Mouse (Mus musculus): ENCODE results near the gene Lrrc1.
"Not testable (repeated sequence)": the region's sequence is repeated elsewhere in the genome, so short reads cannot be mapped to it uniquely, and the experiment has no call there.

Lrrc1 gene

DNA sequence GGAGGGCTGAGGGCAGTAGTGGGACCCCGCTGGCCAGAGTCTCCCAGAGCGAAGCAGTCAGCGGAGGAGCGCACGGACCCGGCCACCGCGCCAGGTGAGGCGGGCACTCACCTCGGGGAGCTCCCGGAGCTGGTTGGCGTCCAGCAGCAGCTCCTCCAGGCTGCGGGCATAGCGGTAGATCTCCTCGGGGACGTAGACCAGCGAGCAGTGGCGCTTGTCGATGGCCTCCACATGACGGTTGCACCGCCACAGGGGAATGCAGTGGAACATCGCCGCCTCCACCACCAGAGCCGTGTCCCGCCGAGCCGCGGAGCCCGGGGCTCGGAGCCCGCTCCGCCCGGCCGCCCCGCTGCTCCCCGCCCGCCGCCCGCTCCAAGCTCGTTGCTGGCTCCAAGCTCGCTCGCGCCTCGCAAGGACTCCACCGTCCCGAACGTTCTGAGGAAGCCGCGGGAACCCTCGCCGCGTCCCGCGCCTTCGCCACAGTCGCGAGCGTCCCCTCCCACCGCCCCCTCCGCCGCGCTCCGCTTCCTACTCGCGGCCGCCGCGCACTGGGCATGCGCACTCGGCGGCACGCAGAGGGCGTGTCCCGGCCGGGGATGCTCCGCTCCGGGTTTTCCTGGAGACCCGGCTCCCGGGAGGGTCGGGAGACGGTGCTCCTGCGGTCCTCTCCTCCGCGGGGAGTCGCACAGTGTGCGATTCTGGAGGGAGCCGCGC lies at the start of gene Lrrc1:
Gene Lrrc1 (minus strand): TSS at position 517 of the 714 bp plus-strand sequence.
- peak; percentile 85 for DNase-seq (ENCODE audit: low read depth, low spot score)

DNA sequence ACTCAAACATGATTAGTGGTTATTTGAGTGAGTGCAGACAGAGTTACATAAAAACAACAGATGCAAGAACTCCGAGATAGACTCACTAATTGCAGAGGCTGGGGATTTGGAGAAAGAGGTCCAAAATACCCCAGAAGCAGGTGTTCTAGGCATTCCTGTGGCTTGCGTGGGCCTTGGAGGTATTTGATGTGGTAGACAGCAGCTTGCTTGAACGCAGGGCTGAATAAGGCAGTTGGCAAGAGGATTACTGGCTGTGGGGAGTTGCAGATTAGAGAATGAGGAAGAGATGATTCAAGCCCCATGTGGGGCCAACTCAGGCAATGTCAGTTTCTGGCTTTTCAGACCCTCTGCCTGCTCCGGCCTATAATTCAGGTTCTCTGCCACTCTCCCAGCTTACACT lies 47.8 kb upstream of the Lrrc1 start:
- no peak for DNase-seq (ENCODE audit: low read depth, low spot score)

DNA sequence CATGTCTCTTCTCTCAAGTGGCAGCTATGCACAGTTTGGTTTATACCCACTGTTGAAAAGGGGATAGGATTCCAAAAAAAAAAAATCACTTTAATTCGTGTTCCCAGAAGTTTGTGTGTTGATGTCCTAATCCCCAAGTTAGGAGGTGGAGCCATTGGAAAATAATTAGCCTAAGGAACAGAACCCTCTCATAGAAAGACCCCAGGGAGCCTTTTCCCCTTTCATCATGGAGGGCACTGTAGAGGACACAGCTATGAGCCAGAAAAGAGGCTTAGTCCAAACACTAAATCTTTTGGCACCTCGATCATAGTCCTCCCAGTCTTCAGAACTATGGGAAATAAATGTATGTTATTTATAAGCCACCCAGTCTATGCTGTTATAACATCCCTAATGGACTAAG lies 44.8 kb upstream of the Lrrc1 start:
- no peak for DNase-seq (ENCODE audit: low read depth, low spot score)

DNA sequence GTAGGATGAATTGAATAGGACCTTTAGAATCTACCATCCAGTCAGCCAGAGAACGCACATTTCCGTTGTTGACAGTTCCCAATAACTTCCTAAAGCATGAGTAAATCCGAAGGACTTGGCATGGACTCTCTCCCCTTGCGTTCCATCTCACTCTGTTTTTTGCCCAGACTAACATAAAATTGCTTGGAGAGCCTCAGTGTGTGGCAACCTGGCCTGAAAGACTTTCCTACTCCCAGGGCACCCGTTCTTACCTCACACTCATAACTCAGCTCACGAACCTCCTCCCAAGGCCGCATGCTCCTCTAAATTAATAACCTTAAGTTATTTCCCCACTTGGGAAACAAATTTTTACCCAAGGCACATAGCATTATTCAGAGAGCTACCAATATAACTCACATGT lies 42.9 kb upstream of the Lrrc1 start:
- DNase-seq (ENCODE audit: low read depth, low spot score), result no peak

DNA sequence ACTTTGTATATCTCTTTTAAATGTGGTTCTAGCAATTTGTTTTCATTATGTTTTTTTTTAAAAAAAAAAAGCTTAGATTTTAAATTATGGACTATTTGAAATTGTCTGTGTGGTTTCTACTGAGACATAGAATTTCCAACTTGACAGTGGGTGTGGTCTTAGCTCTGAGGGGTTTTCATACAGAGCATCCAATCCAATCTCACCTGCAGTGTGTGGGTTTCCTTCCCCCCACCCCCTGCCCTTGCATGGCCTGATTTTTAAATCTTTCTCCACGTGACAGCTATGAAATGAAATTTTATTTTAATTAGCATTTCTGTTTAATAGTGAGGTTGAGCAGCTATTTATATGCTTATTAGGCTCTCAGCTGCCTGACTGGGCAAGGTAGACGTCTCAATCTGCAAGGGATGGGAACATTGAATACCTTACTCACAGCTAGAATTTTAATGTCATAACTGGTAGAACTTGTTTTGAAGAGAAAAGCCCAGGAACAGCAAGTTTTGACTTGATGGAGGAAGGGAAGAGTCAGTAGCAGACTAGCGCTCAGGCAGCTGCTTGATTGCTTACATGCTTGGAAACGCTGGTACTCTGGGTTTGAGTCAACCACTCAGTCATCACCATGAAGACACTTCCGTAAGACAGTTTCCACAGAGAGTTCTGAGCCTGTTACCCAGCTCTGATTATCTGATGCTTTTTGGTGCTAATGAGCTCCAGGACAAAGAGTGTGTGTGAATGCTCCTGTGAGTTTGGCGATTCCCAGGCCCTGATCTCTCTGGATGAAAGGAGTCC lies 42.3 kb upstream of the Lrrc1 start:
- DNase-seq (ENCODE audit: low read depth, low spot score), result no peak

DNA sequence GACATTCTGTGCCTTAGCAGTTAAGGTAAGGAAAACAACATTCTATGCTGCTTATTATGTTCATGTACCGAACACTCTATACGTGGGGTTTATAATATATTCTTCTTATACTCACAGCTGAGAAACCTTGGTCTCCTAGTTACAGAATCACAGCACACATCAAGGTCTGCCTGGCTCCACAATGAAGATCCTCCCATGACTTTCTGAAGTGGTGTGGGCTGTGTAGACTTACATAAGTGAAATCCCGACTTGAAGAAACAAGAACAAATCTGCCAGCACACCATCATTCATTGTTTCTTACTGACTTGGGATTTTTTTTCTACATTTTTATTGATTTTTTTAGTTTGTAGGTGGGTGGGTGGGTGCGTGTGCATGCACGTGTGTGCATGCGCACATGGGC lies 40.1 kb upstream of the Lrrc1 start:
- no peak for DNase-seq (ENCODE audit: low read depth, low spot score)

DNA sequence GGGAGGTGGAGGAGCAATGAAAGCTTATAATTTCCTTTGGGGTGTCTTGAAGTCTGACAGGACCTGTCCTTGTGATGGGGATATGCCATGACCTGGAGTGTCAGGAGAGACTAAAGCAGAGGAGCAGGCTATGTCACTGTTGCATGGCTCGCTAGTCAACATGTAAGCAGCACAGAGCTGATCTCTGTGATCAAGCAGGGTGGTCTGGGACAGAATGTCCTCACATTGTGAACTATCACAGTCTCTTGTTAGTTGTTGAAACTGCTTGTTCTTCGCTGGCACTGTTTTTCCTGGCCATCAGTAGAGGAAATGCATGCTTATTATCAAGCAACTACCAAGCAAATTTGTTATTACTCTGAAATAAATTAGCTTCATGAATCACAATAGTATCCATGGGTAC lies 38.6 kb upstream of the Lrrc1 start:
- no peak for DNase-seq (ENCODE audit: low read depth, low spot score)

DNA sequence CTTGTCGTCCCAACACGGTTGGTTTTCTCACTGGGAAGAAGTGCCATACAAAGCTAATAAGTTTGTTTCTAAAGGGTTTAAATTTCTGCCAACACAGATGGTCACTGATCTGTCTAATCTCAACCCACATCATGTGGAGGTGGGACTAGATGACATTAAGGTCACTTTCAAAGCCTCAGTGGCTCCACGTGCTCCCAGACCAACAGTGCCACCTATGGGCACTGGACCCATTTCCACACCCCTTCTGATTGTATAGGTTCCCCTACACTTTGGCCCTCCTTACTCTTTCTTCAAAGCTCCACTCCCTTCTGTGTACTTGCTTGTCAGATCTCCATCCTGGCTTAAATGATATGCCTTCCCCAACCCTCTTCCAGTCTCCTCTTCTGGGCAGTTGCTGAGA lies 35.2 kb upstream of the Lrrc1 start:
- DNase-seq (ENCODE audit: low read depth, low spot score), result no peak

DNA sequence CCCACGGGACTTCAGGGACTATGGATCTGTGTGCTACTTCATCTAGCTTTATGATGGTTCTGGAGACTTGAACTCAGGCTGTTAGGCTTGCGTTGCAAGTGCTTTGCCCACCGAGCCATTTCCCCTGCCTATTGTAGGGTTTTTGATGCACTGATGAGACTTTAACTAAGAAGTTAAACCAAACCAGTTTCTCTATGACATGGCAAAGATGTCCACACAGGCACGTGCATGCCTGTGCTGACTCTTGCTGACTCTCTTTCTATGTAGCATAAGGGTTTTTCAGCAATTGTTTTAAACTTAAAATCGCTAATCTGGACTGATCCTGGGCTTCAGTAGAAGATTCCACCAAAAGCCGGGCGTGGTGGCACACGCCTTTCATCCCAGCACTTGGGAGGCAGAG lies 33.3 kb upstream of the Lrrc1 start:
- DNase-seq (ENCODE audit: low read depth, low spot score), result no peak

DNA sequence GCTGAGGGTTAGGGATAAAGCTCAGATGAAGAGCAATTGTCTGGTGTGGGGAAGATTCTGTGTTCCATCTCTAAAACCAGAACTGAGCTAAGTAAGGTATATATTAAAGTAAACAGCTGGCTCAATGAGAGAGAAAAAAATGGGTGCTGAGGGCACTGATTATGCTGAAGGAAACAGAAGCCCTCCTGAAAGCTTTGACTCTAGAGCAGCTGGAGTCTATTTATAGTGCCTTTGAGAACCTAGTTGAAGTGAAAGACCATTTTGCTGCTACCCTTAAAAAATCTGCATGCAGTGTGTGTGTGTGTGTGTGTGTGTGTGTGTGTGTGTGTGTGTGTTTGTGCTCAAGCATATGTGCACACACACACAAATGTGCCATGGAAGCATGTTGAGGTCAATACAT lies 32.7 kb upstream of the Lrrc1 start:
- DNase-seq (ENCODE audit: low read depth, low spot score), result no peak

DNA sequence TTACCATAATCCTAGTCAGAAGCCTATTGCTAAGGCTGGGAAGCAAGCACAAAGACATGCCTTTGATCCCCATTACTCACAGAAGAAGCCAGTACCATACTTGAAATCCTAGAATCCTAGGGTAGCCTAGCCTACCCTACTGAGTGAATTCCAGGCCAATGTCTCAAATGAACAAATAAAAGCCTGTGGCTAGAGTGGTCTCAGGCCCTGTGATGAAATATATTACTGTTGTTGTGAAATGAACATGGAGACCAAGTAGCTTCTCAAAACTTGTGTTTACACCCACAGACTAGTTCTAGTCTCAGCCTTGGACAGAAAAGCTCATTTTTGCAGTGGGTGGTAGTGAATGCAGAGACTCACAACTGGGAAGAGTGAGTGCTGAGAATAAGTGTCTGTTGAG lies 31.6 kb upstream of the Lrrc1 start:
- DNase-seq (ENCODE audit: low read depth, low spot score), result no peak

DNA sequence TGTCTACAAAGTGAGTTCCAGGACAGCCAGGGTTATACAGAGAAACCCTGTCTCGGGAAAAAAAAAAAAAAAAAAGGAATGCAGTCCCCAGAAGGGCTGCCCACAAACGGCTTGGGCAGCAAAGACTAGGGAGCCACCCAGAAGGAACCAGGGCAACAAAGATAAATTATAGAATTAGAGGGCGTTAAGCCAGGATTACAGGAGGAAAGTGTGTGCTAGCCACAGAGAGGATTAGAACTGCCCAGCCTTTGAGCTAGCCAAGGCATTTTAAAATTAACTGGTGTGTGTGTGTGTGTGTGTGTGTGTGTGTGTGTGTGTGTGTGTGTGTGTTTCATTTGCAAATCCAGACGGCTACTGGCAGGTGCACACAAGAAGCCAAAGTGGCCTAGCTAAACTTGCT lies 30.3 kb upstream of the Lrrc1 start:
- not testable (repeated sequence) for DNase-seq (ENCODE audit: low read depth, low spot score)

DNA sequence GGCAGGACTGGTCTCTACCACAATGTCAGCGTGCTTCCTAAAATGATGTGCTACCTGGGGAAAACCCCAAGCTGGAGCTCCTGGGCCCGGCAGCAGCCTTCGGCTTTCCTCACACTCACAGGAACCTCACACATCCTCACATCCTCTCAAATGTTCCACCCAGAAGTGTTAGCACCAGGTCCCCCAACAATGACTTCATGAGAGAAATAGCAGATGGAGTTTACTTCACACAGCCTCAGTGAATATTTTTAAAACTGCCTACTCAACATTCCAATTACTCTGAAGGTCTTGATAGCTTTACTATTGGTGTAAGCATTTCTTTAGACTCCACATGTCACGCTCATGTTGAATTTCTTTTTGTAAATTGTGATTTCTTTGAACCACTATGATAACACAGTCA lies 27.2 kb upstream of the Lrrc1 start:
- DNase-seq (ENCODE audit: low read depth, low spot score), result no peak

DNA sequence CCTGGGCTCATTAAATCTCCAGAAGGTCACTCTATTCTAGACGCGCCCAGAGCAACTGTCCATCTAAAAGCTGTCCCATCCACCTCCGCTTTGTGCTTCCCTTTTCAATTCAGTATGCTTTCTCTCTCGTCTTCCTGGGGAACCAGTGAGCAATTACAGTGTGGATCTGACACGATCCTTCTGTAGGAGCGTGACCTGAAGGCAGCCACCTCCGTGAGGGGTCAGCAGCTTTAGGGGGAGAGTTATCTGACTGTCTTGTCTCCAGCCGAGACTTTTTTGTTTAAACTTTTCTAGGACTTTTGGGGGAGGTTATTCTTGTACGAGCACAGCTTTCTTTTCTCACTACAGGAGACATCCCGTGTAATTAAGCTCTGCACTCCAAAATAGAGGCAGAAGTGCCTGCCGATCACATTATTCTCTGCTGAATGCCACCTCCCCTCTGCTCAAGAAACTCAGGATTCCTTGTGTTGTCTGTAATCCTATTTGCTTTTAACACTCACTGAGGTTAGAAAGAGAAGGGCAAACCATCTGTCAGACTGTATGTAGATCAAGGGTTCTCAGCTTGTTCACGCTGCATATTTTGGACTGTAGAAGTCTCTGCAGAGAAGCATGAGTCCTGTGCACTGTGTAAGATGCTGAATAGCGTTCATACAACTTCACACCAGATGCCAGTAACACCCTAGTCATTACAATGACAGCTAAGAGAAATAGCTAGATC lies 24.3 kb upstream of the Lrrc1 start:
- no peak for DNase-seq (ENCODE audit: low read depth, low spot score)

DNA sequence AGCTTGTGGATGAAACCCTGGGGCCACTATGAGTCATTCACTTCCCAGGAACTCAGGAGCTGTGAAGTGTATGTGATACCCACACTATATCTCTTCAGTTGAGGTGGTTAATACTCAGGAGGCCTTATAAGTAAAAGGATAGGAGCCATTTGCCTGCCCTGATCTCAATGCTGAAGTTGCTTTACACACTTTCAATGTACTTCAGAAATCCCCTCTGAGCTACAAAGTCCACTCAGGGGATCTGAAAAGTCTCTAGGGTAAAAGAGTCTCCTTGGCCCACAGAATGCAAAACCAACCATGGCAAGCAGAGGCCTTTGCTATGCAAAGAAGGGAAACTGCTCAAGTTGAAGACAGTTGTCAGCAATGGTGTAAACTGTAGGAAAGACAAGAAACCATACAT lies 17.2 kb upstream of the Lrrc1 start:
- no peak for DNase-seq (ENCODE audit: low read depth, low spot score)

DNA sequence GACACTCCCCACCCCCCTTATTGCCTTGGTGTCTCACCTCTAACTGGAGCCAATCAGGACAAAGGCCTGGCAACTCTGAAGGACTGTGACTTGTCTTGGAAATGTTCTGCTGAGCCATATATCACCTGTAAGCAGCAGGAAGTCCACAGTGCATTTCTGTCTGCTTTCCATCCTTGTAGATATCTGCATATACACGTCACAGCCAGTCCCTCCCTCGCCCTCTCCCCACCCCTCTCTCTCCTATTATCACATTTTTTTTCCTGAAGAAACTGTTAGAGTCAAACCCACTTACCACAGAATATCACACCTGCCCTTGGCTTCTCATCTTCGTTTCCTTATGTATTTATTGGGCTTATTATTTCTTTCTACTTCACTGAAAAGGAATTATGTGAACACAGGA lies 13.3 kb upstream of the Lrrc1 start:
- no peak for DNase-seq (ENCODE audit: low read depth, low spot score)

DNA sequence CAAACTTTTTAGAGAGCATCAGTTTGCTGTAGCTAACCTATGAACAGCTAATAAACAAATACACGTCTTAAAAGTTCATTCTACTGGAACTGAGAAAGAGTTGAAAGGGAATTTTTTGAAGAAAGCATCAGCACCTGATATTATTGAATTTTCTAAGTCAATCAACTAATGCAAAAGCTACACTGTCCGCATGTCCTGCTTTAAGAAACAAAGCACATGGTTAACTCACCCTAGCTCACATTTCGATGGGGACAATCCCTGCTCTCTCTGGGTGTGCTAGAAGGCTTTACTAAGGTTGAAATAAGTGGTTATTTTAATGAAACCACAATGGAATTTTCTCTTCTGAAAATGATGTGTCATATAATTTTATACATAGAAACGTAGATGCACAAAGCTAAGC lies 12.5 kb upstream of the Lrrc1 start:
- DNase-seq (ENCODE audit: low read depth, low spot score), result no peak

DNA sequence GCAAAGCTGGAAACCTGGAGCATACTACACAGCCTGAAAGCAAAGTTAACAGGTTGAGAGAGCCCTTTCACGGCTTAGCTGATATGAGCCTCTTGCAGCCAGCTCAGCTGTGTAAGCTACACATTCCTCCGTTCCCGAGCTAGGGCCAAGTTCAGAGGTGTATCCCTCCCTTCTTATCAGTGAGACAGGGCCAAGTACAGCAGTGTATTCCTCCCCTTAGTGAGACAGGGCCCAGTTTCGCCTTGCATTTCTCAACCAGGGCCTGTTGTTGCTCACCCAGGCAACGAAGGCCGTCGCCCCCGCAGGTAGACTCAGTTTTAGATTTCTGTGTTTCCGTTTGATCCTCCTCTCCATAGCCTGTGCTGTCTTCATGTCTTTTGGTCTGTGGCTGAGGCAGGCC lies 11.8 kb upstream of the Lrrc1 start:
- DNase-seq (ENCODE audit: low read depth, low spot score), result no peak

DNA sequence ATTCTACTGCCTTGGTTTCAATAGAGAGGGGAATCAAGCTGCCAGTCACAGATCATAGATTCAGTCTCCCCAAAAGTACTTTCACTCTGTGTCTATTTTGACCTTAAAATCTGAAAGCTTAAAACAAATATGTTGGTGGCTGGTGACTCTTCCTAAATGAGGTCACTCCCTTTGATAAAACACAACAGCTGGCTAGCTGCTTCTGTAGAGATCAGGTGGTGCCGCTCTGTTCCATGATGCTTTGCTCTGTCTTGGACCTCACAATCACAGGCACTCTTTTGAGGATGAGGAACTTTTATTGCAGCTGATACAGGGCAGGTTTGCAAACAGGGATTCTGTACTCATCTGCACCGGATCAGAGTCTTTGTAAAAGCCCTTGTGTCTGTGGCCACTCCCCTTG lies 8.8 kb upstream of the Lrrc1 start:
- DNase-seq (ENCODE audit: low read depth, low spot score), result no peak

DNA sequence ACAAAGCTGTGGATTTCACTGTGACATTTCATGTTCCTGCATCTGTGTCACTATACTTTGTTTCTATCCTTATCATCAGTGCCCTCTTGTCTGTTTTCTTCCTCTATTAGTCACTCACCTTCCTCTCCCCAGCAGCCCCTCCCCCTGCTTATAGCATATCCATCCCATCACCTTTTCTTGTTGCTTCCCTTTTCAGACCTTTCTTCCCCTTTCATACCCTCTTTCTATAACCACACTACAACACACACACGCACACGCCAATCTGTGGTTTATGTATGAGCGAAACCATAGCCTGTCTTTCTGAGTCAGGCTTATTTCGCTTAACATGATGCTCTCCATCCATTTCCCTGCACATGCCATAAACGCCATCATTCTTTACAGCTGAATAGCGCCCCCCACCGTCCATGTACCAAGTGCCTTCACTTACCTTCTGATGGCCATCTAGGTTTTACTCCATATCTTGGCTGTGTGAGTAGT lies 6.4 kb upstream of the Lrrc1 start:
- no peak for DNase-seq (ENCODE audit: low read depth, low spot score)

DNA sequence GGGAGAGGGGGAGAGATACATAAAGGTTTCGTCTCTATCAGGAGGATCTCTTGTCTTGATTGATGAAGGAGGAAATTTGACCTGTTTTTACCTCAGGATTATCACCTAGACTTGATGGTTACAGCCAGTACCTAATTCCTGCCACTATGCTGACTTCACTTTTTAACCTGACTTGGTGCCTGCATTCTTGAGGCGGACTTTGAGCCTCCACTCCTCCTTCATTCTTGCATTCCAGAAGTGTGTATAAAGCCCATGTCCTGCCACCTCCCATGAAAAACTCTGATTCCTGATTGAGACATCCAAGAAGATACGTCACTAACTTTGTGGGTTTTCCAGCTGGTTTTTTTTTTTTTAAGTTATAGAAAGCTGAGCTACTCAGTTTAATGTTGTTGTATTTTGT lies 1.3 kb upstream of the Lrrc1 start:
- no peak for DNase-seq (ENCODE audit: low read depth, low spot score)

DNA sequence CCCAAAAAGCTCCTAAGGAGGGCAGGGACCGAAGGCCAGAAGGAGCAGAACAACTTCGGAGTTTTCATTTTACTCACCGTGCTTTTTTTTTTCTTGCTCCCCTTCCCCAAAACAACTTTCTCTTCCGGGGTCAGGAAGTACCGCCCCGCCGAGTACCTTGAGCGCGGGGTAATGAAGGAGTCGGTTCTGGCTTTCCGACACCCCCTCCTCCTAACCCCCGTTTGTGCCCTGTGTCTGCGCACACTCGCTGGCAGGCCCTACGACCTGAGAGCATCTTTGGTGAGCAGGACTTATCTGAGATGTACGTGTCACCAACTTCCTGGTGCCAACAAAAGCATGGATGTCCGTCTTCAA lies 375 bp upstream of the Lrrc1 start:
- DNase-seq (ENCODE audit: low read depth, low spot score), result no peak

Data from embryo, embryonic 11.5 days (tissue).